Mouse (Mus musculus): ENCODE results near the gene Mlx.

- TF ChIP-seq MAFK (IDR thresholded peaks at IDR 0.05; ENCODE audit: insufficient read depth, low read depth, low read length) = no peak
- no peak for TF ChIP-seq ZC3H11A (IDR thresholded peaks at IDR 0.05; ENCODE audit: borderline replicate concordance, low read depth, low read length)
- no peak for TF ChIP-seq ZNF384 (IDR thresholded peaks at IDR 0.05; ENCODE audit: low read depth, low read length)
- no peak for TF ChIP-seq CHD2 (IDR thresholded peaks at IDR 0.05; ENCODE audit: low read depth, low read length)
- no peak for TF ChIP-seq HCFC1 (IDR thresholded peaks at IDR 0.05; ENCODE audit: borderline replicate concordance, insufficient read depth, low read length)
Observed at GRCm38 (mm10) chr11:101058726-101059125, 28.4 kb upstream of the Mlx start.
